Mouse (Mus musculus): ENCODE measurements around the gene Lhfpl2.

Gene Lhfpl2

GRCm38 (mm10) chr13:94231871-94232270 is 174.3 kb downstream of the Lhfpl2 start:
- no peak for DNase-seq

GRCm38 (mm10) chr13:94239488-94239887 is 181.9 kb downstream of the Lhfpl2 start:
- no peak for DNase-seq

- no peak for DNase-seq
These were observed 182.5 kb downstream of the Lhfpl2 start for GRCm38 (mm10) chr13:94240111-94240510.

GRCm38 (mm10) chr13:94240873-94241272 is 183.3 kb downstream of the Lhfpl2 start:
- DNase-seq, result no peak

- DNase-seq, result no peak
These were observed 184.4 kb downstream of the Lhfpl2 start for GRCm38 (mm10) chr13:94241892-94242524.

GRCm38 (mm10) chr13:94242897-94243296 is 185.3 kb downstream of the Lhfpl2 start:
- no peak for DNase-seq
